Mouse (Mus musculus): Measurements from ENCODE around the gene Gpr162. TPM values are rescaled to one million over a fixed set of nuclear protein-coding genes. Genes with fewer than 3 reads are reported as not detected.
A peak's percentile ranks its signal among the peaks of the same experiment; 100 is the strongest.

Gene Gpr162
- total RNA-seq (2018; cell fraction: chromatin; rRNA removed), result 100 to 1,000 TPM in 12 of 26 experiments, 10 to 100 TPM in 14; 15.9 to 245 (median 96.3) TPM
- total RNA-seq (2018; cell fraction: cytosol; rRNA removed), result 100 to 1,000 TPM in 22 of 26 experiments, 10 to 100 TPM in 4; 80.6 to 184 (median 135) TPM
- 100 to 1,000 TPM in 22 of 26 experiments, 10 to 100 TPM in 4; 50.7 to 342 (median 209) TPM for total RNA-seq (2018; cell fraction: nucleus; rRNA removed)
- polyA plus RNA-seq (2018), result 20.0 to 195 TPM (median 70.2 TPM) in 3 replicates

- peak within 1 kb of the TSS; percentile 69 for H3K4me3 ChIP-seq (ENCODE audit: inconsistent target)
- WGBS (ENCODE audit: missing documents), result 1% methylated on average over 41 of the region's 43 CpGs
- peak within 1 kb of the TSS; percentile 27; the same call in 1 of the 2 replicates for H3K27ac ChIP-seq
- peaks cover 25% of the 10 kb centered on the region; the same call in 1 of the 2 replicates for H3K79me2 ChIP-seq (ENCODE audit: inconsistent target)
- H3K36me3 ChIP-seq (ENCODE audit: inconsistent target), result peaks cover 17% of the 10 kb centered on the region; the same call in 1 of the 2 replicates
These were observed at the start of gene Gpr162 for GRCm38 (mm10) chr6:124863658-124864298. Gene Gpr162 (minus strand): TSS chr6:124863983.

GRCm38 (mm10) chr6:124913214-124913613 lies 49.4 kb upstream of the Gpr162 start:
- Histone ChIP-seq H3K79me2 (ENCODE audit: inconsistent target) (peaks cover 25% of the 10 kb centered on the region), H3K36me3 (ENCODE audit: inconsistent target) (peaks cover 20% of the 10 kb centered on the region; the same call in 1 of the 2 replicates), H3K4me3 (ENCODE audit: inconsistent target) (no peak overlapping the region), H3K27ac (peak overlapping the region; percentile 22)
- 54% methylated on average over 6 of the region's 6 CpGs for WGBS (ENCODE audit: missing documents)

DNA sequence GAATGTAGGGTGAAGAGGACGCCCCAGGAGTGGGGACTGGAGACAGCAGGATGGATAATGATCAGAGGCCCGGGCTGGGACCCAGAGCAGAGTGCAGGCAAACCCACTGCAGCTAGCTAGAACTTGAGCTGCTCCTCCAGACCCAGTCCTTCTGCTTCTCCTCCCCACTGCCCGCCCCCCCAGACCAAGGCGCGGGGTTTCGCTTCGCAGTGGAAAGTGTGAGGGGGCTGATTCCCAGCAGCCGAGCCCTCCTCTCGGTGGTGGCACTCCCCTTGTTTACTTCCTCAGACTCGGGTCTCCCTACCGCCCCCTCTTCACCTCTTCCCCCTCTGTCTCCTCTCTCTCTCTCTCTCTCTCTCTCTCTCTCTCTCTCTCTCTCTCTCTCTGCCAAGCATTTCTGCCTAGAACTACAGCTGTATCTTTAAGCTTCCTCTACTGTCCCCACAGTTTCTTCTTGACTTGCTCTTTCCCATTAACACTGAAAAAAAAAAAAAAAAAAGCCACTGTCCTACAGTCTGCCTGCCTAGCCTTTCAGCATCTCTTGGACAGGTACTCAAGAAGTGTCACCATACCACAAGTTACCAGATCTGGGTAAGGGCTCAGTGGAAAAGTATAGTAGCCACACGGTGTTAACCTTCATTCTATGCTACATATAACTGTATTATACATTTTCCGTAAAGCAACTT lies 47.9 kb upstream of the Gpr162 start, which contains the start of gene Lag3:
Gene Lag3, minus strand, starts transcription at position 173 of the 686 bp plus-strand sequence.
- H3K79me2 ChIP-seq (ENCODE audit: inconsistent target), result peaks cover 21% of the 10 kb centered on the region
- peaks cover 20% of the 10 kb centered on the region; the same call in 1 of the 2 replicates for H3K36me3 ChIP-seq (ENCODE audit: inconsistent target)
- 42% methylated on average over 11 of the region's 13 CpGs for WGBS (ENCODE audit: missing documents)
- H3K27ac ChIP-seq, result no peak within 1 kb of the TSS
- H3K4me3 ChIP-seq (ENCODE audit: inconsistent target), result no peak within 1 kb of the TSS

DNA sequence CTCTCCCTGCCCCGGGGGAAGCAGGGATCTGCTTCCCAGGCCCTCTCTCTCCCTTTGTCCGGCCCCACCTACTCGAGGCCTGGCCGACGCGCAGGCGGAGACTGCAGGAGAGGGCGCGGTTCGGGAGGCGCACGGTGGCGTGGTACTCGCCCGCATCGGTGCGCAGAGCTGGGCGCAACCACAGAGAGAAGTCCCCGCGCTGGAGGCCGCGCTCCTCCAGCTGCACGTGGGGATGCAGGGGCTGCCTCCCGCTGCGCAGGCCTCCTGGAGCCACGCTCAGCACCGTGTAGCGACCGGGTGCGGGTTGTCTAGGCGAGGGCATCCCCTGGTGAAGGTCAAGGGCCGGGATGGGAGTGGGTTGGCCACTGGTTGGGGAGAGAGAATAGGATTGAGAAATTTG lies 46.2 kb upstream of the Gpr162 start:
- peaks cover 13% of the 10 kb centered on the region; the same call in 1 of the 2 replicates for H3K36me3 ChIP-seq (ENCODE audit: inconsistent target)
- WGBS (ENCODE audit: missing documents), result 41% methylated on average over 30 of the region's 32 CpGs
- no peak overlapping the region for H3K4me3 ChIP-seq (ENCODE audit: inconsistent target)
- H3K27ac ChIP-seq, result no peak overlapping the region
- H3K79me2 ChIP-seq (ENCODE audit: inconsistent target), result peaks cover 4% of the 10 kb centered on the region; the same call in 1 of the 2 replicates

GRCm38 (mm10) chr6:124907767-124908166 lies 44.0 kb upstream of the Gpr162 start:
- WGBS (ENCODE audit: missing documents), result 27% methylated on average over 1 of the region's 1 CpGs
- H3K4me3 ChIP-seq (ENCODE audit: inconsistent target), result no peak overlapping the region
- H3K79me2 ChIP-seq (ENCODE audit: inconsistent target), result no peaks in the 10 kb centered on the region
- H3K36me3 ChIP-seq (ENCODE audit: inconsistent target), result no peaks in the 10 kb centered on the region
- no peak overlapping the region for H3K27ac ChIP-seq

GRCm38 (mm10) chr6:124904991-124905860 lies 41.4 kb upstream of the Gpr162 start:
- no peak overlapping the region for H3K27ac ChIP-seq

DNA sequence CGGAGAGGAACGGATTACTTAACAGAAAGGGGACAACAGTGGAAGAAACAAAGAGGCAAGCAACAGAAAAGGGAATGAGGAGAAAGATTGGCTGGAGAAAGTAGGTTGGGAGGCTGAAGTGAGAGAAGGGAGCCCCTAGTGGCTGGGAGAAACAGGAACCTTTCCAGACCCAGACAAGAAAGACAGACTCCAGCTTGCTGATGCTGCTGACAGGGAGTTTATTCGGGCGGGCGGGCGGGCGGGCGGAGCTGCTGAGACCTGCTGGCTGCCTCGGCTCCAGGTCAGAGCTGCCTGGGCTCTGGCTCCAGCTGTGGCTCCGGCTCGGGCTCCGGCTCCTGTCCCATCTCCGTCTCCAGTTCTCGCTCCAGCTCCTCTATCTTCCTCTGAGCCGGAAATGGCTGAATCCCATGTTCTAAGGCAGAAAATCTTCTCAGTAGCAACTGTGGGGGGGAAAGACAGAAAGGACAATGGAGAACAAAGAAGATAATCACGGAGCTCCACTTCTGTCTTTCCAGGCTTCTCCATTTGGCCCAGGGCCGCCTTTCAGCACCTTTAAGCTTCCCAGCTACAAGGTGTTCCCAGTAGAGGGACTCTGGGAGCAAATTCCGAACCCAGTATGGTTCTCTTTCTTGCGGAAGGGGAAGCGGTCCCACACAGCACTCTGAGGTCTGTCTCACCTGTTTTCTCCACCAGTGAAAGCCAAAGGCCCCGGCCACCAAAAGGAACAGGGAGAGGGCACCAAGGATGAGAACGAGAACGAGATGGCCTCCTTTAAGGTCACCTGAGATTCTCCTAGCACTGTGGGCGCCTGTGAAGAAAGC lies 40.6 kb upstream of the Gpr162 start:
- Histone ChIP-seq H3K4me3 (ENCODE audit: inconsistent target) (peak overlapping the region; percentile 26), H3K79me2 (ENCODE audit: inconsistent target) (no peaks in the 10 kb centered on the region), H3K36me3 (ENCODE audit: inconsistent target) (no peaks in the 10 kb centered on the region), H3K27ac (peak overlapping the region; percentile 90)
- 44% methylated on average over 24 of the region's 24 CpGs for WGBS (ENCODE audit: missing documents)

More at GRCm38 (mm10) chr6:124904991-124905860, 41.4 kb upstream of the Gpr162 start:
- Histone ChIP-seq H3K4me3 (ENCODE audit: inconsistent target) (no peak overlapping the region), H3K36me3 (ENCODE audit: inconsistent target) (no peaks in the 10 kb centered on the region), H3K79me2 (ENCODE audit: inconsistent target) (no peaks in the 10 kb centered on the region)
- WGBS (ENCODE audit: missing documents), result 94% methylated on average over 15 of the region's 16 CpGs

DNA sequence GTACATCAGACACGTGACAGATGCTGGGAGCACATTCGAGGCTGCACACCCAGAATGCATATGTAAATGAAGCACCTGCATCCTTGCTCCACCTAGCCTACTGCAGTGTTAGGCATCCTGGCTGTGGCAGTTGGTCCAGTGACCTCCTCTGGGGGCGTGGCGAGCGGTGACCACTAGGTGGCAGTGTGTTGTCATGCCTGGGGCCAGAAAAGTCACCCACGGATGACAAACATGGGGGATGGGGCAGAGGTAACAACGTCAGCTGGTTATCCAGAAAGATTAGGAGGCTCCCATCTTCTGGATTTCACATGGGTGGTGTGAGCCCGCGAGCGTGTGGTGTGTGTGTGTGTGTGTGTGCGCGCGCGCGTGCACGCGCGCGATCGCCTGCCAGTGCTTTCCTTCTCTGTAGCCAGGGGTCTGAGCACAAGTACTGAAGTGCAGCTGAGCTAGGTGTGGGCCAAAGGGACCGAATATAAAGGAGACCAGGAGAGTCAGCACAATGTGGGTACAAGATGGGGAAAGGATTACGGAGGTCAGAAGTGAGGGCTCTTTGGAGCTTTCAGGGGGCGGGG lies 39.9 kb upstream of the Gpr162 start:
- no peaks in the 10 kb centered on the region for H3K36me3 ChIP-seq (ENCODE audit: inconsistent target)
- peak overlapping the region; percentile 26 for H3K4me3 ChIP-seq (ENCODE audit: inconsistent target)
- no peaks in the 10 kb centered on the region for H3K79me2 ChIP-seq (ENCODE audit: inconsistent target)
- WGBS (ENCODE audit: missing documents), result 1% methylated on average over 20 of the region's 23 CpGs
- H3K27ac ChIP-seq, result peak overlapping the region; percentile 90

- Histone ChIP-seq H3K4me3 (ENCODE audit: inconsistent target) (no peak overlapping the region), H3K79me2 (ENCODE audit: inconsistent target) (no peaks in the 10 kb centered on the region), H3K36me3 (ENCODE audit: inconsistent target) (no peaks in the 10 kb centered on the region), H3K27ac (peak overlapping the region; percentile 97)
These were observed 38.1 kb upstream of the Gpr162 start for GRCm38 (mm10) chr6:124901851-124902250.

GRCm38 (mm10) chr6:124900801-124901480 lies 37.2 kb upstream of the Gpr162 start:
- 24% methylated on average over 10 of the region's 10 CpGs for WGBS (ENCODE audit: missing documents)
- H3K36me3 ChIP-seq (ENCODE audit: inconsistent target), result no peaks in the 10 kb centered on the region
- H3K4me3 ChIP-seq (ENCODE audit: inconsistent target), result no peak overlapping the region
- H3K27ac ChIP-seq, result peak overlapping the region; percentile 97
- H3K79me2 ChIP-seq (ENCODE audit: inconsistent target), result no peaks in the 10 kb centered on the region

DNA sequence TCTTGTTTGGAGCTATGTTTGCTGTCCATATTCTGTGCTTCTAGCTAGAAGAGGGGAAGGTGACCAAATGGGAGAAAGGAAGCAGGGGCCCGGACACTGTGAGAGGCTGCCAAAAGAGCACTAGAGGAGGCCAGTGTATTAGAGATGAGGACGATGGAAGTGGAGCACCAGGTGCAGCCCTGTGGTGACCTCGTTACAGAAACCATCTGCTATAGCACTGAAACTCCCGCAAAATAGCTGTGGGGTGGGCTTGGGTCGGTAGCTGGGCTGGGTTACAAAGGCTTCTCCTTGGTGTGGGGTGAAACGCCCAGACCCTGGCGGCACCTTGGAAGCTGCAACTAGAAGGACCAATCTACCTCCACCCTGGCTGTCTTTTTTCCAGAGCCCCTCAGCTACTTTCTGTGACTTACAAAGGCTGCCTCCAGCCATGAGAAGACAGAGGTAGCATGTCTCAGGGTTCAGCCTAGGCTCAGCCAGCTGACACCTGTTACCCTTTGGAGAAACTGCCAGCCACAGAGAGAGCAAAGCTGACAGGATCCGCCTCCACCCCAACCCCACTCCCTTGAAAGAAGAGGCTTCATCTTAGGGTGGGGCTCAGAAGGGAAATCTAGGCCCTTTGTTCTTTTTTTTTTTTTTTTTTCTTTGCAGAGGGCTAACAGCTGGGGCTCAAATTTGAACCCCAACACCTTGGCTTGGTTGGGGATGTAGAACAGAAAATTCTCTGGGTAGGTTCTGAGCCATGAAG lies 36.4 kb upstream of the Gpr162 start:
- Histone ChIP-seq H3K79me2 (ENCODE audit: inconsistent target) (no peaks in the 10 kb centered on the region), H3K4me3 (ENCODE audit: inconsistent target) (no peak overlapping the region), H3K36me3 (ENCODE audit: inconsistent target) (no peaks in the 10 kb centered on the region), H3K27ac (peak overlapping the region; percentile 97)
- 85% methylated on average over 8 of the region's 8 CpGs for WGBS (ENCODE audit: missing documents)

- Histone ChIP-seq H3K36me3 (ENCODE audit: inconsistent target) (no peaks in the 10 kb centered on the region), H3K79me2 (ENCODE audit: inconsistent target) (no peaks in the 10 kb centered on the region), H3K27ac (peak overlapping the region; percentile 97), H3K4me3 (ENCODE audit: inconsistent target) (no peak overlapping the region)
- WGBS (ENCODE audit: missing documents), result 0% methylated on average over 3 of the region's 3 CpGs
These were observed 34.6 kb upstream of the Gpr162 start for GRCm38 (mm10) chr6:124898359-124898758.

All from macrophage (primary cell).